Mouse (Mus musculus): ENCODE data around the gene Renbp.

DNA sequence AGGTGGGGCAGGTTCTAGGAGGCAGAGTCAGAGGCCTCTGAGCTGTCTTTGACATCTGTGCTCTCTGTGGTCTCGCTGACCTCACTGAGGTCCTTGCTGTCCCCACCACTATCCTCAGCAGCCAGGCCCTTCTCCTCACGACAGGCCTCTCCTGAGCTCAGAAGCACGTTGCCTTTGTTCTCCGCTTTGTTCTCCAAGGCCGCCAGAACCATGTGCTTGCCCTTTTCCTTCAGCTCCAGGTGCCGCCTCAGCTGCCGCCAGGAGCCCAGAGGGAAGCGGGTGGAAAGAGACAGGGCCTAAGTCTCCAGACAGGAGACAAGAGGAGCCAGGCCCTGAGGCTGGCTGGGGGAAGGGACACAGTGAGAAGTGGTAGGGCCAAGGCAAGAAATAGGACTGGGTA is 13.7 kb downstream of the Renbp start:
- TF ChIP-seq CTCF (IDR thresholded peaks at IDR 0.05; ENCODE audit: borderline replicate concordance, control insufficient read depth, extremely low read depth, insufficient read depth, low read length, poor library complexity) (no peak), POLR2A (IDR thresholded peaks at IDR 0.05; ENCODE audit: control insufficient read depth, extremely low read depth, insufficient read depth, low read length, poor library complexity) (no peak)
